Mouse (Mus musculus): ENCODE measurements at regions not wholly inside any gene's neighbourhood (a gene's known extent, or its start where the extent isn't known, plus 50 kb on each side); places are given as distances from the start of the nearest gene placed in this dataset.

DNA sequence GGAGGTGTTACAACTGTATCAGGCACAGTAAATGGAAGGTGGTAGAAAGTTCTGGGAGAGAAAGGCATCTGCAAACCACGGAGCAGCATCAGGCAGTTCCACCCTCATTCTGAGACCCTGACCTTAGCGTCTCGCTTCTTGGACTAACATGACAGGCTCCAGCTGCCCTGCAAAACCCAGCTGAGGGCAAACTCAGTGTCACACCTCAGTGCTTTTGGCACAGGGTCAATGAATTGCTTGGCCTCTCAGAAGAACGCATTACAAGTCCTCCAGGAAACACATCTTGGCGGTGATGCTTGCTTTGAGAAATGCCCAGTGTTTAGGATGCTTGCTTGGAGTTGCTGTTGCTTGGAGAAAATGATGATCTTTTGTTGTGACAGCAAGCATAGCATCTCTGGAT, 90.2 kb upstream of the A230072I06Rik start:
- TF ChIP-seq EP300 (IDR thresholded peaks at IDR 0.05; ENCODE audit: low read depth) (no peak), CTCF (IDR thresholded peaks at IDR 0.05; ENCODE audit: low read depth) (no peak)
